Mouse (Mus musculus) cerebellum, adult 11 months (tissue): ENCODE data around the gene Idh3a.
"Not testable (repeated sequence)": the region's sequence is repeated elsewhere in the genome, so short reads cannot be mapped to it uniquely, and the experiment has no call there.

Experiments used
- DNase-seq: peaks from one replicate; pipeline ENCODE4 v3.0.0; 2022

Idh3a gene

GRCm38 (mm10) chr9:54586199-54587061 lies at the start of gene Idh3a:
Idh3a (plus strand) TSS chr9:54586334.
- peak; percentile 95 for DNase-seq

- no peak for DNase-seq
These were observed 49.1 kb upstream of the Idh3a start for GRCm38 (mm10) chr9:54537030-54537429.

GRCm38 (mm10) chr9:54537480-54537879 lies 48.7 kb upstream of the Idh3a start:
- DNase-seq = no peak

- DNase-seq = no peak
These were observed 47.9 kb upstream of the Idh3a start for GRCm38 (mm10) chr9:54538244-54538643.

DNA sequence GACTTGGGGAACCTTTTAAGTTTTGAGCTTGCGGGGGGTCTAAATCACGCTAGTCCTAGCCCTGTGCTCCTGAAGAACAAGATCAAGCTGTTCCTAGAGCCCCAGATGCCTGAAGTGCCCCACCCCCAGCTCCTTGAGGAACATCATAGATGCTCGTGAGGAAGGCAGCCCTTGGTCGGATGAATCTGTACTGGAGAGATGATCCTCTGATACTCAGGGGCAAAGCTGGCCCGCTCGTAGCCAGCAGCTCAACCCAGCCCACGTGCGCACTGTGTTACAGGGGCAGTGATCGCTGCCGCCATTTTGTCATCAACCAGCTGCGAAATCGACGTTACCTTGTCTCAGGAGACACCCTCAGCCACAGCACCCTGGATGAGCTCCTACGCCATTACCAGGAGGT lies 47.5 kb upstream of the Idh3a start, which contains the start of gene Sh2d7:
Sh2d7 (plus strand) TSS at position 301 of the 400 bp plus-strand sequence.
- DNase-seq = no peak

GRCm38 (mm10) chr9:54540801-54541200 lies 45.3 kb upstream of the Idh3a start:
- no peak for DNase-seq

- DNase-seq = no peak
These were observed 41.8 kb upstream of the Idh3a start for GRCm38 (mm10) chr9:54544212-54544953.

- DNase-seq = no peak
These were observed 41.2 kb upstream of the Idh3a start for GRCm38 (mm10) chr9:54544954-54545315.

- DNase-seq = peak; percentile 66
These were observed 38.6 kb upstream of the Idh3a start for GRCm38 (mm10) chr9:54547536-54547935.

- no peak for DNase-seq
These were observed 36.7 kb upstream of the Idh3a start for GRCm38 (mm10) chr9:54549433-54549832.

DNA sequence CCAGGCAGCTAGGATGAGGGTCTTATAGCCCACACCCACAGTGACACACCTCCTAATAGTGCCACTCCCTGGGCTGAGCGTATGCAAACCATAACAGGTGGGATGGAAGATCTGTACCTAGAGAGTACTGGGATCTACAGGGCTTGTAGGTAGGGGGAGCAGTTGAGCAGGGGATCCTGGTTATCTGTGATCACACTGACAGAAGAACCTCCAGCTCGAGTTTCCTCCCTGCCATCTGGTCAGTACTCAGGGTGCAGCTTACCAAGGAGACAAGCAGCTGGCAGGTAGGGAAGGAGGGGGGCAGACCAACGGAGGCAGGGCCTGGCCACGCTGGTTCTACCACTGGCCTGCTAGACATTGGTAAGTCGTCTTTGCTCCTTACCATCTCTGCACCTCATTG lies 33.7 kb upstream of the Idh3a start:
- DNase-seq = peak; percentile 60

- DNase-seq = no peak
These were observed 31.1 kb upstream of the Idh3a start for GRCm38 (mm10) chr9:54555044-54555443.

- no peak for DNase-seq
These were observed 27.4 kb upstream of the Idh3a start for GRCm38 (mm10) chr9:54558731-54559130.

DNA sequence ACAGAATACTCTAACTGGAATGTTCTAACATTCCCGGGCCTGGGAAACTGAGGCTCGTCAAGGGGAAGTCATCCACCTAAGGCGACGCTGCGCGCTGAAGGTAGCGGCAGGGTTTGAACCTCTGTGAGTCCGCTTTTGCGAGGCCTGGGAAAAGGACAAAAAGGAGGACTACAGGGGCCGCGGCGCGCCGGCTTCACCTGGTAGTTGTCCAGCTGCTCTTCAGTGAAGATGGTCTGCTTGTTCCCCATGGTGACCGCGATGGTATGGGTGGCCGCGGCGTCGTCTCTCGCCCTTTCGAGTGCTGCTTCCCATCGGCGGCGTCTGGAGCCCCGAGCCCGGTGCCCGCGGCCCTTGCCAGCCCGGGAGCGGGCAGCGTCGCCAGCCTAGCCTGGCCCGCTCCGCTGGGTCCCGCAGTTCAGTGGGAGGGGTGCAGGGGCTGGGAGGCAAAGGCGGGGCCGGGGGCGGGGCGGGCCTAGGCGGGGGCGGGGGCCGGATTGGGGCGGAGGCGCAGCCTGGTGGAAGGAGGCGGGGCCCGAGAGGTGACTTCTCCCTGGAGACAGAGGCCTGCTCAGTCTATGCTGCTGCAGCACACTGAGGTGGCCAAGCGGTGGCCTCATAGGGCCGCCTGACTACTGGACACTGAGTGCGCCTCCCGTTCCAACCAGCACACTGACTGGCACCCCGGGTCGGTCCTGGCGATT lies 26.2 kb upstream of the Idh3a start, which contains the start of gene Cib2:
Cib2 (minus strand) TSS at position 448 of the 701 bp plus-strand sequence.
- peak; percentile 79 for DNase-seq

DNA sequence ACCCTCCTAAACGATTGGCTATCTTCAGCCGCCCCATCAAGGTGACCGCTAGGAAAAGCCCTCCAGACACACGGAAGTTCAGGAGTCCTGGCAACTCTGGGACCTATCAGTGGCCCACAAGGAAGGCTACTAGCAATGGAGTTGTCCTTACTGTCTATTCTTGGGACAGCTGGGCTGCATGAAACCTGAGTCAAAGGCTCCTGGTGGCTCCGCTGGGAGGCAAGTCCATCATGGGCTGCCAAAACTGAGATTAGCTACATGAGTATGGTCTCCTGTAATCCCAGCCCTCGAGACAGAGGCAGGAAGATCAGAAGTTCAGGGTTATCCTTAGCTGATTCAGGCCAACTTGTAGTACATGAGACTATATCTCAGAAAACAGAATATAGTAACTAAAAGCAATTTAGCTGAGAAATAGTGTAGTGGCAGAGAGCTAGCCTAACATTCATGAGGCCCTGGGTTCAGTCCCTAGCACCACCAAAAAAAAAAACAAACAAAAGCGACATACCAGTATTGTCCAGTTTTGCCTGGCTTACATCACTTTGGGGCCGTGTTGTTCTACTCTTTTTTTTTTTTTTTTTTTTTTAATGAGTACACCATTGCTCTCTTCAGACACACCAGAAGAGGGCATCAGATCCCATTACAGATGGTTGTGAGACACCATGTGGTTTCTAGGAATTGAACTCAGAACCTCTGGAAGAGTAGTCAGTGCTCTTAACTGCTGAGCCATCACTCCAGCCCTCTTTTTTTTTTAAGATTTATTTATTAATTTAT lies 25.1 kb upstream of the Idh3a start:
- DNase-seq = no peak

- DNase-seq = no peak
These were observed 19.2 kb upstream of the Idh3a start for GRCm38 (mm10) chr9:54566958-54567357.

DNA sequence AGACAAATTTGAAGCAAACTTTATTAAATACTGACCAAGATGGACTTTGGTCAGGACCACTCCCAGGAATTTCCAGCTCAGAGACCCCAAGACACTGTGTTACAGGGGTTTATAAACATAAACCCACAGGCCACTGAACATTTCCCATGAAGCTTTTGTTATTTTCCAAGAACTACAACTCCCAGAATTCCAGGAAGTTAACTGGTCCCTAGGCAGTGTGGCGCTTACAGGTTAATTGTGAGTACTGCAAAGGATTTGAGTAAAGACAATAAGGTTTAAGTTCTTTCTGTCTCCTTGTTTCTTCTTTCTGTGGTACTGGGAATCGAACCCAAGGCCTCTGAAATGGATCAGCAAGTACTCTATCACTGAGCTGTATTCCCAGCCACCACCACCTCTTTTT lies 17.4 kb upstream of the Idh3a start:
- DNase-seq = no peak

DNA sequence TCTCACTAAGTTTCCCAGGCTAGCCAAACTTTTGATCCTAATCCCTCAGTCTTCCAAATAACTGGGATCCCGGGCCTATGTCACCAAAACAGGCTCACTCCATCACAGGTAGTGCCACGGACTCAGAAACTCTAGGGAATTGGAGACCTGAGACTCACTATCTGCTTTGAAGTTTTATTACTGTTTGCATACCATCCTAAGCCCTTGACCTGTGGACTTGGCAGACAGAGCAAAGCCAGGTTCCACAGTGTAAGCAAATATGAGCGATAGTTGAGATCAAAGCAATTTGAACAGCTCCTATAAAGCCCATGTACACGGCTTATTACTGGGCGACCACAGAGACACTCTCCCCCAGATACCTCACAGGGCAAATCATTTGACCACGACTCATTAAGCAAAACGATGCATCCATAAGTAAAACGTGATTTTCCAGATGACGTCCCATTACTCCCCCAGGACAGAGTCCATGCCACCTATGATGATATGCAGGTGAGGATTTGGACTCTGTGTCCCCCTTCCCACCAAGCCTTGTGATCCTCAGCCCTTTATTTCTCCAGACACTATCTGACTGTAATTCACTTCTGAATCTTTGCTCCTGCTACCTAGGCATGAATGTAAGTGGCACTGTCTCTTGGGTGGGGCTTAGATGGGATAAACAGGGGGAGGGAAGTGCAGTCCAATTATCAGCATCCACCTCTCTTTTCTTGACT lies 14.8 kb upstream of the Idh3a start:
- DNase-seq = no peak

GRCm38 (mm10) chr9:54583712-54584111 lies 2.4 kb upstream of the Idh3a start:
- DNase-seq = no peak

GRCm38 (mm10) chr9:54584127-54584526 lies 2.0 kb upstream of the Idh3a start:
- DNase-seq = not testable (repeated sequence)

DNA sequence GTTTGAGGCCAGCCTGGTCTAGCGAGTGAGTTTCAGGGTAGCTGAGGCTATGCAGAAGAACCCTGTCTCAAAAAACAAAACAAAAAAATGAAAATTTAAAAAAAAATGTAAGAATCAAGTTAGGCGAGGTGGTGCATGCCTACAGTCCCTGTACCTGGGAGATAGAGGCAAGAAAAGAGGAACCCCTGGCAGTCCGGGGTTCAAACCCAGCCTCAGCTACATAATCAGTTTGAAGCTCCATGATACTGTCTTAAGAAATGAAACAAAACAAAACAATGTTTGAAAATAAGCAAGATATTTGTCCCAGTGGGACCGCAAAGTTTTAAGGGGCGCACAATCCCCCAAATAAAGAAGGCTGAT lies 315 bp upstream of the Idh3a start:
- no peak for DNase-seq

DNA sequence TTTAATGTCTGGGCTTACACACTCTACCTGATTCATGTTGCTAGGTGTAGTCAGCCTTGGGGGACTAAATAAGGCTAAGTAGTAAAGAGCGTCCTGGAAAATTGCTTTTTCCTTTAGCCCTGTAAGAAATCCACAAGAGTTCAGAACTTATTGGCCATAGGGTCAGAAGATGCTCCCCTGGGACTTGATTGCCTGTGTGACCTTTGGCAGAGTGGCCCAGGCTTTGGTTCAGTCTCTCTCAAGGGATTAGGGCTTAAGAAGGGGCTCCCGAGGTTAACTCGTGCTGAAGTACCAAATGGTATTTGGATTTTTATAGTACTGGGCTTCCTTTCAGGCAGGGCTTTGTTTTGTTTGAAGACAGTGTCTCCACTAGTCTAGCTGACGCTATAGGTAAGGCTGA lies 1.7 kb downstream of the Idh3a start:
- no peak for DNase-seq
